Mouse (Mus musculus) lung, postnatal 14 days (tissue): ENCODE measurements around the gene Jup.

Source experiments
- DNase-seq: peaks from one replicate; pipeline ENCODE4 v3.0.0; 2021

The Jup gene

GRCm38 (mm10) chr11:100408076-100408834, 10.7 kb upstream of the Jup start:
- peak; percentile 87 for DNase-seq

GRCm38 (mm10) chr11:100406995-100407705, 9.6 kb upstream of the Jup start:
- DNase-seq: no peak

DNA sequence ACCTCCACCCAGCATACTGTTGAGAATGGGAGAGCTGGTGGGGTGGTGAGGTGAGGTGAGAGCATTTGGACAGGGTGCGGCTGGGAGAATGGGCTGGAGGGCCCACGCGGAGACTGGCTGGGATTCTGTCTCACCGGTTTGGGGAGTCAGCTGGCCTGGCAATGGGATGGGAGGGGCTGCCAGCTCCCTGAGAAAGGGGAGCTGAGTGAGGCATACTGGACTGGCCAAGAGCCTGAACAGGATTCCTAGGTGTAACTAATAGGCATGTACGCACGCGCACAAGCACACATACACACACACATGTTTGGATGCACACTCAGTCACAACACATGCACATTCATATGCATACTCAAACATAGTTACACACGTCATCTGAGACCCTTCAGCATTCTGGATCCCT, 8.7 kb upstream of the Jup start:
- DNase-seq: no peak

DNA sequence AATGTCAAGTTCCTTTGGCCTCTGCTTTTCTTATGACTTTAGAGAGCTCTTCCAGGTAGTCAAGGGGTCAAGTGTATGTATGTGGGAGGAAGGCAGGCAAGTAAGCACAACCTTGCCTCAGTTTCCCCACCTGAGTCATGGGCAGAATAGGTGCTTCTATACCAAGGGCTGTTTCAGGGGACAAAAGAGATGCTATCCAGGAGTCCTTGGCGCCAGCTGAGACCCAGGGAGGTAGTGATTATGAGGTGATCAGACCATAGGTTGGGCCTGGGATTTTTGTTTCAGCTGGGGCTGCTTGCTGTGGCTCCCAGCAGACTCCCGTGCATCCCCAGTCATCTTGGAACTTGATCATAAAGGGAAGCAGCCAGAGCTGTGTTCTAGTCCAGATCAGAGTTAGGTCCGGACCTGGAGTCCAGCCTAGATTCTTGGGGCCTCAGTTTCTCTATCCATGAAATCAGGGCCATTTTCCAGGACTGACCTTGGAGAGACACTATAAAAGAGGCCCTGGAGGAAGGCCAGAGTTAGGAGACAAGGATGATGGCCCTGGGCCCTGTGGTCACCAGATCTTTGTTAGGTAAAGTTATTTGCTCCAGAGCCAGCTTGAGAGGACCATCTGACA, 7.0 kb upstream of the Jup start:
- no peak for DNase-seq

GRCm38 (mm10) chr11:100403445-100404134, 6.0 kb upstream of the Jup start:
- no peak for DNase-seq

GRCm38 (mm10) chr11:100402682-100403081, 5.1 kb upstream of the Jup start:
- DNase-seq: no peak

GRCm38 (mm10) chr11:100402240-100402639, 4.7 kb upstream of the Jup start:
- no peak for DNase-seq

GRCm38 (mm10) chr11:100400842-100401241, 3.3 kb upstream of the Jup start:
- DNase-seq: no peak

DNA sequence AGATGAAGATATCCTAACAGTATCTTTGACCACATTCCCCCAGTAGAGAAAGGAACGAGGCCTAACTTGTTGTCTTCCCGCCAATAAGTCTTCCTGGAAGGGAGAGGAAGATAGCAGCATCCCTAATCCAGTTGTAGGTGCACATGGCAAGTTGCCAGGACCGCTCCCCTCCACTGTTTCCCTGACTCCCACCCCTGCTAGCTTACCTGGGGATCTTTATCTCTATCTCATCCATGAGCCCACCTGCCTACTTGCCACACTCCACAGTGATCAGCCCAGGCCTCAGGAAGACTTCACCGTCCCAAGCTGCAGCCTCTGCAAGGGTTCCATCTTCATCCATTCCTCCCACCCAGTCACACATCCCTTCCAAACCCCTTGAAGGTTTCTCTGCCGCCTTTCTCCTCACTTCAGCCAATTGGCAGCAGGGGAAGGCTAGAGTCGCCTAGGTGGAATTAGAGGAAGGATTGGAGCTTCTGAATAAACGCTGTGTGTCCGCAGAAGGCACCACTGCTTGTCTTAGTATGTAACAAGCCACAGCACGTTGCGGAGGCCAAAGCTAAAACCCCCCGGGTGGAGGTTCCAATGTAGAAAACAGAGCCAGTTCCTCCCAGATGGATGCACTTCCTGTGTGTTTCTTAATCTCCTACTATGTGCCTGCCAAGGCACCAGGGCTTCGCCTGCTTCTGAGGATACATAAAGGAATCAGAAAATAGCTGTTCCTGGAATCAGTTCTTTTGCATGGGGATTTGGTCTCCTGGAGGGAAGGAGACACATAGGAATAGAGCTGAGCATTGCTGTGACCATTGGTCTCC, 2.4 kb upstream of the Jup start:
- no peak for DNase-seq

DNA sequence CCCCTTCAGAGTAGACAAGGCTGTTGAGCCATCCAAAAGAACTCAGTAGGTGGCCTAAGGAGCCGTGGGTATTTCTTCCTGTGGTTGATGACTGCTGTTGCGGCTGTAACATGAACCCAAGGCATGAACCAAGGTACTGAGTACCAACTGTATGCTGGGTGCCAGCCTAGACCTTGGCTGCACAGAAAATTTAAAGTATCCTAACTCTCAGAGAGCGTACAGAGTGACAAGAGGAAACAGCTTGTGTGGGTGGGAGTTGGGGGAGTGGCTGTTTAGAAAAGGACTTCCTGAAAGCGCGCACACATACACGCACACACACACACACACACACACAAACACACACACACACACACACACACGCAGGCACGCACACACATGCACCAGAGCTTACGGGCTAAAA, 1.8 kb upstream of the Jup start:
- DNase-seq: peak; percentile 58

GRCm38 (mm10) chr11:100398517-100398916, 954 bp upstream of the Jup start:
- no peak for DNase-seq

DNA sequence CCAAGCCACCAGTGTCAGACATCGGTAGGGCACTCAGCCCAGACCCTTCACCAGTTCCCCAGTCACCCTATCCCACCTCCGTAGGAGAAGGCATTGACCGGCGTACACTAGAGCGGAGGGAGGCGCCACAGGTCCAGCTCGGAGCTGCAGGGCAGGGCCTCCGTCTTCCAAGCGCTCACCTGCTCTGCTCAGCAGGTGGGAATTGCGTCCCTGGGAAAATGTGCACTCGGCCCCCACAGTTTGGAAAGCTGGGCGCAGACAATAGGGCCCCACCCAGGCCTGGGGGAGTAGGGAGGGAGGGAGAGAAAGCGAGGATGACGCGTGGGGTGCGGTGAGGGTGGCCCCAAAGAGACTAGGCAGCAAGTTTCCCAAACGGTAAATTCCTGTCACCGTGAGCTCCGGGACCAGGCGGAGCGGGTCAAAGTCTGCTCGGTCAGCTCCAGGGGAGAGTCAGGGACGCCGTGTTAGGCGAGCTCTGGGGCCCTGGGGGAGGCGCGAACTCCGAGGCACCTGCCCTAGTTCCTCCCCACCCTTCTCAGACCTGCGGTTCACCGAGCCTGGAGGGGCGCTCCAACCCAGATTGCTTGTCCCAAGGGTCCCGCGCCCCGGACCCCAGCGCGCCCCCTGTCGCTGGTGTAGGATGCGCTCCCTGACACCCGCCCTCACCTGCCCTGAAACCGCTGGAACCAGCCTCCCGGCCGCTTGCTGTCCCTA, 520 bp downstream of the Jup start:
- DNase-seq: peak; percentile 48

GRCm38 (mm10) chr11:100395861-100396631, 1.5 kb downstream of the Jup start:
- peak; percentile 59 for DNase-seq

GRCm38 (mm10) chr11:100395200-100395599, 2.4 kb downstream of the Jup start:
- peak; percentile 73 for DNase-seq

DNA sequence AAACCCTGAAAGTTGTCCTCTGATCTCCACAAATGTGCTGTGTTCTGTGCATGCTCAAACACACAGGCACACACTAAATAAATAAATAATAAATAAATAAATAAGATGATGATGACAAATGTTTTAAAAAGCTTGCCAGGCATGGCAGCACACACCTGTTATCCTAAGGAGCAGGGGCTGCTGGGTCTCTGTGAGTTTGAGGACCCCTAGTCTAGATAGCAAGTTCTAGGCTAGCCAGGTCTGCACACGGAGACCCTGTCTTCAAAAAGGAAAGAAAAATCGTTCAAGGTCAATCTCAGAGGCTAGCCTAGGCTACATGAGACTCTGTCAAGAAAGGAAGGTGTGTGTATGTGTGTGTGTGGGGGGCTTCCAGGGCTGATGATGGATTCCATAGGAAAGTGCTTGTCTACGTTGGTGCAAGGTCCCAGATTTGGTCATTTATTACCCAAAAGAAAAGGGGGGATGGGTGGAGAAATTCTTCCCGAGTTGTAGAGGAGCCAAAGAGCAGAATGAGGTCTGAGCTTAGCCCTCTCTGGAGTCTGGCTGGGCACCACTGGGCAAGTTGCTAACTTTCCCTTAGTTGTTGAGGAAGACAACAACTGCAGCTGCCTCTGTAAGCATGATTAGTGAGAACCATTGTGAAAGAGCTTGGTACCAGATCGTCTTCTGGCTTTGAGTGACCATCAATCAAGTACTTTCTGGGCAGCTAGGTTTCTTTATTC, 3.0 kb downstream of the Jup start:
- DNase-seq: no peak

GRCm38 (mm10) chr11:100393733-100394132, 3.8 kb downstream of the Jup start:
- no peak for DNase-seq

GRCm38 (mm10) chr11:100392958-100393357, 4.6 kb downstream of the Jup start:
- DNase-seq: no peak

DNA sequence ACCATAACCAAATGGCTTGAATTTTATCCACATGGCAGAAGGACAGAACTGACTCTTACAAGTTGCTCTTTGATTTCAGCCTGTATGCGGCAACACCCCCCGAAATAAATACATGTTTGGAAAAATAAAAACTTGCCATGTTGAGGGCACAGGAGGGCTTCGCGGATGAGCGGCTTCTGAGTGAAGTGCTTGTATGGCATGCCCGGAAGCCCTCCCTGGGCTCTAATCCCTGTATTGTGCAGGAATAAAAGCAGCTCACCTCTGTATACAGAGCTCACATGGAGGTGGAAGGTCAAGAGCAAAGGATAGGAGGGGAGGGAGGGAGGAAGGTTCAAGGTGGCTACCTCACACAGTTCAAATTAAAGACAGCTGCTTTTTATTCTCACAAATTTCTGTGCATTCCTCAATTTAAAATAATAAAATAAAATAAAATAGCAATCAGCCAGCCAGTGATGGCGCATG, 5.6 kb downstream of the Jup start:
- DNase-seq: no peak

- peak; percentile 81 for DNase-seq
These were observed 6.3 kb downstream of the Jup start for GRCm38 (mm10) chr11:100391081-100391883.
